Mouse (Mus musculus) megakaryocyte, adult 5-6 weeks (primary cell): ENCODE results near the gene Gm44. TPM values are rescaled to one million over a fixed set of nuclear protein-coding genes. Genes with fewer than 3 reads are reported as not detected.
"Not testable (repeated sequence)": the region's sequence is repeated elsewhere in the genome, so short reads cannot be mapped to it uniquely, and the experiment has no call there.

Source experiments
- ATAC-seq: 2 replicates; pipeline ENCODE4 v1.8.0; 2016; ENCODE audit warnings: mild to moderate bottlenecking, inconsistent platforms; ENCODE audit not compliant: poor library complexity, severe bottlenecking
- total RNA-seq, 2 experiments: library from RNA; stranded (forward) in 1 of 2; stranded (reverse) in 1 of 2; fragments of 153-499, 151-499 nt in 1 of 2; fragments of 221-1000, 200-1000 nt in 1 of 2; gene quantifications; 2 replicates each; pipeline versions ENCODE4 v1.2.3 to v1.2.4; 2015 to 2017

The Gm44 gene
- total RNA-seq (2015) (not detected in 2 replicates), total RNA-seq (2017) (not detected in 2 replicates)

GRCm38 (mm10) chrX:90891842-90892241 is at the start of gene Gm44:
TSS of gene Gm44 (plus strand) at chrX:90892142.
- no peak for ATAC-seq

- no peak for ATAC-seq
Observed at GRCm38 (mm10) chrX:90927989-90928388, 36.0 kb downstream of the Gm44 start.

- ATAC-seq = not testable (repeated sequence)
Observed at GRCm38 (mm10) chrX:90938211-90938610, 46.3 kb downstream of the Gm44 start.
